Mouse (Mus musculus) G1E (cell line): ENCODE results near the gene Dpp7. TPM values are rescaled to one million over a fixed set of nuclear protein-coding genes. Genes with fewer than 3 reads are reported as not detected.
A peak's percentile ranks its signal among the peaks of the same experiment; 100 is the strongest.

Source experiments
- ATAC-seq: 2 replicates; pipeline ENCODE4 v1.8.0; 2016; ENCODE audit warnings: mild to moderate bottlenecking; ENCODE audit not compliant: insufficient number of reproducible peaks, poor library complexity, low FRiP score, severe bottlenecking; ENCODE audit errors: extremely low read depth
- DNase-seq: peaks from one replicate; pipeline ENCODE4 v3.0.0; 2012; ENCODE audit warnings: low spot score
- H3K27me3 ChIP-seq: 2 replicates; pipeline ENCODE4 v1.6.1; 2012; ENCODE audit warnings: mild to moderate bottlenecking, low read length, inconsistent platforms; ENCODE audit not compliant: insufficient read depth
- H3K36me3 ChIP-seq: replicated peaks from 2 replicates; pipeline ENCODE3; 2012; ENCODE audit warnings: mild to moderate bottlenecking, inconsistent platforms
- H3K4me1 ChIP-seq: 2 replicates; pipeline ENCODE4 v1.6.1; 2012; ENCODE audit warnings: low read depth, low read length, inconsistent platforms, mixed read lengths; ENCODE audit not compliant: insufficient read depth
- H3K4me3 ChIP-seq: 2 replicates; pipeline ENCODE4 v1.5.1; 2012; ENCODE audit warnings: low read depth, mild to moderate bottlenecking, inconsistent platforms, low read length, moderate library complexity, mixed read lengths
- H3K9me3 ChIP-seq: replicated peaks from 2 replicates; pipeline ENCODE4 v1.6.1; 2012; ENCODE audit warnings: inconsistent platforms
- CTCF ChIP-seq: IDR thresholded peaks from 2 replicates; pipeline ENCODE4 v1.5.1; 2012; ENCODE audit warnings: low read depth, low read length, inconsistent platforms, mixed read lengths
- GATA1 ChIP-seq: IDR thresholded peaks from 2 replicates; pipeline ENCODE4 v1.6.1; 2012; ENCODE audit warnings: borderline replicate concordance, low read length, inconsistent platforms, mixed read lengths
- GATA2 ChIP-seq: IDR thresholded peaks from 2 replicates; pipeline ENCODE4 v1.6.1; 2012; ENCODE audit warnings: low read depth, low read length, inconsistent platforms, borderline replicate concordance
- POLR2AphosphoS5 ChIP-seq: IDR thresholded peaks from 2 replicates; pipeline ENCODE4 v1.6.1; 2012; ENCODE audit warnings: low read depth, low read length, inconsistent platforms; ENCODE audit not compliant: insufficient replicate concordance
- TAL1 ChIP-seq: conservative IDR thresholded peaks from 2 replicates; pipeline ENCODE4 v1.6.1; 2012; ENCODE audit warnings: low read depth, low read length, inconsistent platforms, mixed read lengths
- polyA plus RNA-seq: library from polyadenylated mRNA; stranded (reverse); fragments of >175 nt; gene quantifications from 2 replicates; pipeline ENCODE4 v1.2.3, GENCODE M21; 2012
- total RNA-seq, 2 experiments: library from RNA; stranded (forward) in 1 of 2; stranded (reverse) in 1 of 2; fragments of 200-1000 nt in 1 of 2; fragments of >200 nt in 1 of 2; fragmentation: Nextera tagmentation in 1 of 2; gene quantifications; 2 replicates each; pipeline ENCODE4 v1.2.3; 2014 to 2017

The Dpp7 gene
- total and polyA plus RNA-seq, 3 experiments, result 7.7 to 71.4 (median 8.6) TPM

DNA sequence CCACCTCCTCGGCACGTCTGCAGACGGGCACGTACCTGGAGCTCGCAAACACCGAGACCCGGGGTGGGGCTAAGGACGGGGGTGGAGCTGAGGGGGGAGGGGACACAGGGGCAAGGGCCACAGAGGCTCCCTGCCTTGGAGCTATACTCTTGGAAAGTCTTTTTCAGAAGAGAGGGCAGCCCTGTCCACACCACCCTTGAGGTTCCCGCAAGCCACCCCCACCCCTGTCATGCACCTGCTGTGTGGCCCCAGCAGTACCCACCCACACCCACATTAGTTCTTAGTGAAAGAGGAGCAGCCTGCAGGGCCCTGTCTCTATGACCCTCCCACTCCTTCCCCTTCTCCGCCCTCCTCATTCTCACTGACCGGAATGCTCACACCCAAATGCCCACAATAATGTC, 44.7 kb downstream of the Dpp7 start:
- peaks cover 45% of the 10 kb centered on the region for H3K27me3 ChIP-seq

DNA sequence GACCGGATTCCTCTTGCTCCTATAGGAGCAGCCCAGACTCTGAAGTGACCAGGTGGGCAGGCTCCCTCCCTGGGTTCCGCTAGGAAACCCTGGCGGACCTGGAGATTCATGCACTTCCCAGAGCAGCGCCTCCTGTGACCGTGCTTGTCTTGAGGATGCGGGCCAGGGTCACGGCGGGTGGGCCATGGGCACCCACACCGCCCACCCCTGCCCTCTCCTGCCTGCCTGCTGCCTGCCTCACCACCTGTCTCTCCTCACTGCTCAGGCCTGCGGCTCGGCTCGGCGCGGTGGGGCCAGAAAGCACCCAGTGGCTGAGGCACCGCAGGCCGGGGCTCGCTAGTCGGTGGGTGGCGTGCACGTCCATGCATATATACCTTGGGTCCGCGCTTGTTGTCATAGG, 45.2 kb downstream of the Dpp7 start:
- Histone ChIP-seq H3K36me3 (no peaks in the 10 kb centered on the region), H3K9me3 (no peaks in the 10 kb centered on the region), H3K4me1 (peaks cover 10% of the 10 kb centered on the region), H3K4me3 (peak overlapping the region; percentile 56), H3K27me3 (peaks cover 47% of the 10 kb centered on the region)
- no peak for DNase-seq
- ATAC-seq, result no peak
- TF ChIP-seq POLR2AphosphoS5, result no peak
- no peak for TF ChIP-seq TAL1
- TF ChIP-seq GATA1, result no peak
- no peak for TF ChIP-seq CTCF
- TF ChIP-seq GATA2, result no peak

More for the DNA sequence above, 44.7 kb downstream of the Dpp7 start:
- no peaks in the 10 kb centered on the region for H3K36me3 ChIP-seq
- ATAC-seq (no peak), DNase-seq (no peak)
- peaks cover 10% of the 10 kb centered on the region for H3K4me1 ChIP-seq
- H3K9me3 ChIP-seq, result no peaks in the 10 kb centered on the region
- TF ChIP-seq CTCF, result no peak
- TF ChIP-seq TAL1, result no peak
- TF ChIP-seq POLR2AphosphoS5, result no peak
- no peak for TF ChIP-seq GATA1
- TF ChIP-seq GATA2, result no peak
- peak overlapping the region; percentile 56; the same call in 1 of the 2 replicates for H3K4me3 ChIP-seq

DNA sequence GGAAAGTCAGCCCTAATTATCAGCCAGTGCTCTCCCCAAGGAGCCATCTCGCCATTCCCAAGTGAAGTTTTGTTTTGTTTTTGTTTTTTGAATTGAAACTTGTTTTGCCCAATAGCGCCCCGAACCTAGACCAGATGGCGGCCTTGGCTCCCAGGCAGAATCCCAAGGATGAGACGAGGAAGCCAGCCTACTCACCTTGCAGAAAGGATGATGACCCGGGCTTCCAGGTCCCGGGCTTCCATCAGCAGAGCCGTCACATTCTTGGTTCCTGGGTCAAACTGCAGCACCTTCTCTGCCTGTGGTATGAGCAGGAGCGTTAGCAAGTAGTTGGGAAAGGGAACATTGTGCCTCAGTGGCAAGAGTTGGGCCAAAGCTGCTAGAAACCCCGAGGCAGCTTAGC, 46.0 kb downstream of the Dpp7 start:
- Histone ChIP-seq H3K27me3 (peaks cover 53% of the 10 kb centered on the region), H3K36me3 (no peaks in the 10 kb centered on the region), H3K9me3 (no peaks in the 10 kb centered on the region), H3K4me1 (peaks cover 10% of the 10 kb centered on the region), H3K4me3 (no peak overlapping the region)
- no peak for ATAC-seq
- no peak for DNase-seq
- TF ChIP-seq GATA1 (no peak), POLR2AphosphoS5 (no peak), GATA2 (no peak), TAL1 (no peak), CTCF (no peak)

DNA sequence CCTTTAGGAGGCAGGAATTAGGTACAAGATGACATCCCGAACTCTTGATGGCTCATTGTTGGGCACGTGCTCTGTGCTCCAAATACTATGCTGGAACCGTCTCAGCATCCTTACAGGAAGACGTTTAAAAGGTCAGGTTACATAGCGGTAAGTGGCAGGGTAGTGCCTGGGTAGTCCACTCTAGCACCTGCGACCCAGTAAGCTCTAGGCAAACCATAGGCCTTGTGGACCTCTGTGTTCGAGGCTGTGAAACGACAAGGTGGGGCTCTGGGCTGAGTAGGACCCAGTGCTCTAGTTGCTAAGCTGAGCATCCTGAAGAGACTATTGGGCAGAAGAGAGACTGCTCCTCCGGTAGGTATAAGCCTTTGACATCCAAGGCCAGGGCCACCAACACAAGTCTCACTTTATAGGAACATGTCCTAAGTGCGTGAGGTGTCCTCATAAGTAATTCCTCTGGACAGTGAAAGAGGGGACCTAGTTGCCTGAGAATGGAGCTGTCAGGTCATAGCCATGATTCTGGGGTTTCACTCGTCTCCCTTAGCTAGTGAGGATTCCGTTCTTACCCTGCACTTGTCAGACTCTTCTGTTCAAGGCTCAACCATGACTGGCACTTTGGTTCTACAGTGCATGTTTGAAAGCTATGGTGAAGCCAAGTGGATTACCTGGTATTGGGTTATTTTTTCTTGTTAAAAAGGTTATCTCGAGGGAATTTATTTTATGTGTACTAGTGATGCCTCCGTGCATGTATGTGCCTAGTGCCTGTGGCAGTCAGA, 50.4 kb downstream of the Dpp7 start:
- peaks cover 7% of the 10 kb centered on the region for H3K4me1 ChIP-seq
- DNase-seq (no peak), ATAC-seq (no peak)
- H3K9me3 ChIP-seq, result no peaks in the 10 kb centered on the region
- no peak overlapping the region for H3K4me3 ChIP-seq
- H3K27me3 ChIP-seq, result peaks cover 45% of the 10 kb centered on the region
- TF ChIP-seq POLR2AphosphoS5 (no peak), CTCF (no peak), GATA1 (no peak), GATA2 (no peak), TAL1 (no peak)
- H3K36me3 ChIP-seq, result no peaks in the 10 kb centered on the region

DNA sequence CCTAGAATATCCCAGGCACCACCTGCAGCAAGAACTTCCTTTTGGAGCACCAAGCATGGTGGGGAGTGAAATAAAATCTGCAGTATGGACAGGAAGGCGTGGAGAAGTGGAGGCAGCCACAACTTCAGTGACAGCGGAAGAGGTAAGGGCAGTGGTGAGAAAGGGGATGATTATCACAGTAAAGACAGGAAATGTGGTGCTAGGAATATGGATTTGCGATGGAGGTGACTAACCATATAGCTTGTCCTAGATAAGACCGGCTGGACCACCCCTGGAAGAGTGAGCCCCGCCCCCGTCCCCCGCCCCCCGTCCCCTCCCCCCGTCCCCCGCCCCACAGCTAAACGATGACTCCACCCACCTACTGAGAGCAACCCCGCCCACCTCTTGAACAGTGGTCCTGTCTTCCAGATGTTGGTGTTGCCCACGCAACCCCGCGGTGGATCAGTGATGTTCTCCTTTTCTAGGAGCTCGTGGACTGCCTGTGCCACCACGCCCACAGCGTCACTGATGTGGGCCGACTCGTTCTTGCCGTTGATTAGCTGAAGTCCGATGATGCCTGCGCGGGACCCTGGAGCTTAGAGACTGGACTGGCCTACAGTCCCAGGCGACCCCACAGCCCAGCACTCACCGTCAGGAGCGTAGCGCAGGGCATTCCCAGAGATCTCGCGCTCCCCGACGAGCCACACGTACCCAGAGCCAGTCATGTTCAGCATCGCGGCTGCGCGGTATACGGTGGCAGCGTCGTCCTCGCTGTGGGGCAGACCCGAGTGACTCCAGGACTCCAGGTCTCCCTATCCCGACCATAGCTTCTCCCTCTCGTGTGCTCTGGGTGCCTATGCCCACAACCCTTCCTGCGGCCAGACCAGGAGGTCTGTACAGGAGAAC, 51.3 kb downstream of the Dpp7 start:
- no peak for DNase-seq
- ATAC-seq, result no peak
- H3K36me3 ChIP-seq, result no peaks in the 10 kb centered on the region
- H3K27me3 ChIP-seq, result peaks cover 38% of the 10 kb centered on the region
- no peaks in the 10 kb centered on the region for H3K9me3 ChIP-seq
- TF ChIP-seq TAL1, result no peak
- no peak for TF ChIP-seq CTCF
- no peak for TF ChIP-seq POLR2AphosphoS5
- no peak for TF ChIP-seq GATA1
- no peak for TF ChIP-seq GATA2
- H3K4me1 ChIP-seq, result peaks cover 7% of the 10 kb centered on the region
- H3K4me3 ChIP-seq, result no peak overlapping the region
